Mouse (Mus musculus): ENCODE measurements around the gene Agbl4. TPM values are rescaled to one million over a fixed set of nuclear protein-coding genes. Genes with fewer than 3 reads are reported as not detected.
"Not testable (repeated sequence)": the region's sequence is repeated elsewhere in the genome, so short reads cannot be mapped to it uniquely, and the experiment has no call there.

Gene Agbl4
- total RNA-seq, 4 experiments from 2014 or later = 0.20 to 0.72 (median 0.42) TPM

DNA sequence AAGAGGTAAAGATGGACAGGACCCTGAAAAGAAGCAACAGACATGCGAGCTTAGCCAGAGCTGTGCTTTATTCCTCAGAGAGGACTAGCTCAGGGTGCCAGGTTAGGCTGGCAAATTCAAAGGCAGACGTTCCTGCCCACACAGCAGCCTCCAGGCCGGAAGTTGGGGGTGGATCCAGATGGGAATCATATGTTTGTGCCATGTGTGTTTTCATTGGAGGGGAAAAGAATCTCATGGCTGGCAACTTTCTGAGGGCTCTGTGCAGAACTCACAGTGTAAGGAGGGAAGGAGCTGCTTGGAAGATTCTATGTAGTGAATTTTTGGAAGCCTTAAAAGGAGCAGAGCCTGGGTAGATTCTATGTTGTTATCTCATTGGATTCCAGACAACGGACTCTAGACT, 519.1 kb downstream of the Agbl4 start:
- no peak for DNase-seq (ENCODE audit: low spot score)

DNA sequence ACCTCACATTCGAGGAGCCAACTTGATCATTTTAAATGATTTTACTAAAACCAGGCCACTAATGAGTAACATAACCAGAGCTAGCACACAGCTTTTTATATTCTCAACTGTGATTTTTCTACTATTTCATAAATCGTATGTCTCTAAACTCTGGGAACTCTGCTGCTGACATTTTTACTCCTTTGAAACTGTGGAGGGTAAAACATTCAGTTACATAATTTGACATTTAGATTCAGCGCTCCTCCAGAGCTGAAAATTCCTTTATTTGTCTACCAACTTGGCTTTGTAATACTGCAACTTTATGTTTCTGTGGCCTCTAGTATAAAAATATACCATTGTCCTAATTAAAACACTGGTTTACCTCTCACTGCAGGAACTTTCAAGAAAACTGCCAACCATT, 523.6 kb downstream of the Agbl4 start:
- no peak for DNase-seq (ENCODE audit: low spot score)

DNA sequence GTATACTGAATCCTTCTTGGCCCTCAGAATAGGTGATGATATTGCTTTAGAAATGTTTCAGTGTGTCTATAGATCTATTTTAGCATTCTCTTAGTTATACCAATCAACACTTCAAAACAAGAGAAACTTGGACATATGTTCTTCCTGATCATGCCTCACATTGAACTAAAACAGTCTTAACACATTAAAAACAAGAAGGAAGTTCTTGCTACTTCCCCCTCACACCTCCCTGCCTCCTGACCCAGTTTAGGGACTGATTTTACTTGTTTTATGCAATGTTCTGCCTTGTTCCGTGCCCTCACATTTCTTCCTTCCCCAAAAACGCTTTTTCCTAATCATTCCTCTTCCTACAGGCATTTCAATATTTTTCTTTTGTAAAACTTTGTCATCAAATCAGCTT, 604.2 kb downstream of the Agbl4 start:
- DNase-seq (ENCODE audit: low spot score) = no peak

DNA sequence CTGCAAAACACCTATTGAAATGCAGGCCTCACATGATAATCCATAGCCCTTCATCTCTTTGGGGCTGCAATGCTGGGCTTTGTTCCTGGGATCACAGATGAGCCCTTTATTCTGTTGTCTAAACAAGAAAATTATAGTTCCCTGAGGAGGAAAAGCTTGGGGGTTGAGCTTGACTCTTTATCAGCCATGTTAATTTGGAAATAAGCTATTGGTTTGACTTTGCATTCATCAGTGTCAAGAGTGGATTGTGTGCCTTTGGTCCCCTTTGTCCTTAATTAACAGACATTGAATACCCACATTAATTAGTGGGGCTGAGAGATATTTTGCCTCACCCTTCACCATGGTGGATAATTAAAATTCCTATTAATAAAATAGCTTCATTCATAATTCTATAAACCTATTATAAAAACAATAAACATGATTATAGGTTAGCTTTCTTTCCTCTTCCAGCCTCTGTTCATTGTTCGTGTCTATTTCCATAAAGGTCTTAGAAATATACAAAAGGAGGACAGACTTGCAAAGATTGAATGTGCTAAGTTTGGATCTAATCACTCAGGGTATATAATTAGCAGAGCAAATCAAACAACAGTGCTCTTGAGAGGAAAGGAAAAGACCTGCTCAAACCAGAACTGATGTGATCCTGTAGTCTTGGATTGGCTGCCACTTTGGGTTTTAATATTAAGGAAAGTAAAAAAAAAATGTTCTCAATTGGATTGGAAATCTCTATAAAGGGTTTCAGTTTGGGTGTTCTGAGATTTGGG, 607.4 kb downstream of the Agbl4 start:
- no peak for DNase-seq (ENCODE audit: low spot score)

DNA sequence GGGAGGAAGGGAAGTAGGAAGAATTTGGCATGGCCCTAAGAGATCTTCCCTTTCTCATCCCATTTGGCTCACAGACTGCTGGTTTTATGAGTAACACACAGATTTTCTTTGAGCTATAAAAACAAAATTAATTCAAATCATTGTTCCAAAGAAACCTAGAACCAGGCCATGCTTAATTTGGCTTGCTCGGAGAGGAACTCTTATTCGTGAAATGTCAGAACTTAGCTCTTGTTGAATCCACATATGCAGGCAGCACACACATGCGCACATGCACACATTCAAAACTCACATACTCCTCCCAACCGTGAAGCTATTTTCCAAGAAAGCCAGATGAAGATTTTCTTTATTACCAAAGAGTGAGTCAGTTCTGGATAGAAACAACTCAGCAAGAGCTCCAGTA, 621.9 kb downstream of the Agbl4 start:
- DNase-seq (ENCODE audit: low spot score) = no peak

DNA sequence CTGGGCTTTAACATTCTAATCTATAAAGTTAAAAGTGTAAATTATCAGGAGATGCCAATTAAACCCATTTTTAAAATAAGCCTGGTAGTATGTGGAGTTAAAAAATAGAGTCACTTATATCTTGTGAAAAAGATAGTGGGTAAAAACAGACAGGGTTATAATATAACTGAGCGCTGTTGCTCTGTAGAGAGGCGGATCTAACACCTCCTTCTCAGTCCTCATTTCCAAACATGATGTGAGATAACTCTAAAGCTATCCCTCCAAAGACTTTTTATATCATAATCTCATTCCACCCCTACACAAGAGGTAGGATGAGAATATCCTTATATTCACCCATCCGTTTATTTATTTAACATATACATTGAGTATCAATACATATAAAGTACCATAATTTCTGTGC, 669.9 kb downstream of the Agbl4 start:
- no peak for DNase-seq (ENCODE audit: low spot score)

DNA sequence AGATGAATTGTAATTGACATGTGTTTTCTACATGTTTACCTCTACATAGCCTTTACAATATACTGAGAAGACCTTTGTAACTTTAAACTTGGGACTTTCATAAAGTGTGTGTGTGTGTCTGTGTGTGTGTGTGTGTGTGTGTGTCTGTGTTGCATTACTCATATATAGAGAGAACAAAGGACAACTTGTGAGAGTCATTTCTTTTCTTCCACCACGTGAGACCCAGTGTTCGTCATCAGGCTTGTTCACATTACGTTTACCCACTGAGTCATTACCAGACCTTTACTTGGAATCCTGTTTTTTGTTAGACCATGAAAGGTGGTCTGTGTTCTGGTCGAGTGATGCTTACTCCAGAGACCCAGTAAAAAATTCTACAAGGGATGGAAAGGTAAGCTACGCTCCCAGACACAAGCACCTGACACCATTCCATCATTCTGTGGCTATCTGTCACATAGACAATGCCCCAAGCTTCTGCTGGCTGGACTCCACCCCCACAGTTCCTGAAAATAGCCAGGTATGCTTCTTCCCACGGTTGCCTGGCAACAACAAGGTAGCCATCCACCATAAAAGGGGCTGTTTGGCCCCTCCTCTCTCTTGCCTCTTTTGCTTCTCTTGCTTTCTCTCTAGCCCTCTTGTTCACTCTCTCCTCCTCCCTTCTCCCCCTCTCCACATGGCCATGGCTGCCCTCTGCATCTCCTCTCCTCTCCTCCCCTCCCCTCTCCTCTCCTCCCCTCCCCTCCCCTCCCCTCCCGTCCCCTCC, 676.5 kb downstream of the Agbl4 start:
- no peak for DNase-seq (ENCODE audit: low spot score)

DNA sequence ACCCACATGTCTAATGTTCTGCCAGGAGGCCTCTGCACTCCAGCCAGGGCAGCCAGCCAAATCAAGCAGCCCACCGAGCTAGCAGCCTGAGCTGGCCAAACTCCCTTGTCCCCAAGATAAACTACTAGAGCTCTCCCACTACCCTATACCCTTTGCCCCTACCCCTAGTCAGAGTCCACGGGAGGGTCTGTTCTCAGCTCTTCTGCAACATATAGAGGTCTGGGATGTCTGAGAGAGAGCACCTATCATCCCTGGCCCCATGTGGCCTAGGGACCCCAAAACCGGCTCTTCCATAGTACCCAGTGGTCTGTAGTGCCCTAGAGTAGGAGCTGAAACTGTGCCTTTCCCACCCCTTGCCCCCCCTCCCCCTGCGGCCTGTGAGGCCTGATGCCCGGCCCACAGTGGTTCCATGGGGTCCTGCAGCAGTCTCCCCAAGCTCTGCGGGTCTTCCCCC, 677.3 kb downstream of the Agbl4 start:
- DNase-seq (ENCODE audit: low spot score) = no peak

DNA sequence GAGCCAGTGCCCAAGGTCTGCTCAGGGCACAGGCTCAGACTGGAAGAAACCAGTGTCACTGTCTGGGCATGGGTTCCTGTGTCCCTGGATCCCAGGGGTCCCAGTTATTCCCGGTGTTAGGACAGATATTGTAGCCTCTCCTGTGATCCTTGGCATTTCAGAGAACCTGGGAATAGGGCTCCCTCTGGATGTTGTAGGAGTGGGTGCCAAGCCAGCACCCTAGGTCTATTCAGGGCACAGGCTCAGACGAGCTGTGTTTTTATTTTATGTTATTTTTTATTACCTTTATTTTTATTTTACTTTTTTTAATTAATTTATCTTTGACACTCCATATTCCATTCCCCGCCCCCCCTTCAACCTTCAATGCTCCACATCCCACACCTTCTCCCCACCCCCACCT, 680.3 kb downstream of the Agbl4 start:
- DNase-seq (ENCODE audit: low spot score) = no peak

DNA sequence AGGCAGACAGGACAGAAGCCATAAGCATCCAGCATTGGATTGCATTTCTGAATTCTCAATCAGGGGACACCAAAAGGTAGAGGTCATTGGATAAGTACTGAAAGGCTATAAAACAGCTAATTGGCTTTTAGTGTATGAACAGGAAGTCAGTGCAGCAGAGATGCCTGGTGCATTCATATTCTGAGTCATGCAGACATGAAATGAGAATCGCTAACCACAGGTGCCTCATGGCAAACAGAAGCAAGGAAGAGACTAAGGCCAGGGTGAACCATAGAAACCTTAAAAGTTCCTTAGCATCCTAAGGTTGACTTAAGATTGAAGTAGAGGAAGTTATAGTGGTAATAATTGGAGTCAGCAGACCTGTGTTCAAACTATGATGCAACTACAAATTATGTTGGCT, 687.9 kb downstream of the Agbl4 start:
- DNase-seq (ENCODE audit: low spot score) = no peak

DNA sequence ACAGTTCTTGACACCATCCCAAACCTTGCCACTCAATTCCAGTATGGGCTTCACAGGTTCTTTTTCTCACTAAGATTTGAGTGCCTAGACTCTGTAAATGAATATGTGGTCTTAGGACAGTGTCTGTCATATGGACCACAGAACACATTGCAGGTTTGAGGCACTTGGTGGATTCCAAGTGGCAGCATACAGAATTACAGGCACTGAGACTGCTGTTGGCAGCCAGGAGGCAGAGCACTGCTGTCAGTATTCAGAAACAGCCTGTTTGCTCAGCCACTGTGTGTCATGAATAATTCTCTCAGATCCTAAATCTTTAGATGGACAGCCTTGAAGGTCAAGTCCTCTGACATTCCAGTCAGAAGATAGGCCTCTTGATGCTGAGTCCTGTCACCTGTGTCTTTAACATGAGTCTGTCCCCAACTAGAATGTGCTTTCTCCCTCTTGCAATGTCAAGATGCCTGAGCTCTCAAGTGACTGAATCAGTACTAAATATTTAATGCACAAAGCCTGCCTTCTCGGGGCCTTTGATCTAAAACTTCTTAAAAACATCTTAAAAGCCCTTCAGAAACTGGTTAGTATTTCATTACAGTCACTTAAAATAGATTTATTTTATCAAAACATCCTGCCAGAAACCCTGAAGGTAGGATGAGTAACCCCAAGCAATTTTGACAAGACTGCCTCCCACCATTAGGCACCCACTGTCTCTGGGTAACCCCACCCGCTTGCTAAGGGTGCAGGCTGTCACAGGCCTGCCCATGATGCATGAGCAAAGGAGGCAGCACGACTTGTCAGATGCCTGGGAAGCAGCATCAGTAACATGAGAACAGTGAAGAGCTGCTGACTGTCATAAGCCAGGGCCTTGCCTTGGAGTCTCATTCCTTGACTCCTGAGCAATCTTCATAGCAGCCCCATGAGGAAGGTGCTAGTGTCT, 739.0 kb downstream of the Agbl4 start:
- no peak for DNase-seq (ENCODE audit: low spot score)

DNA sequence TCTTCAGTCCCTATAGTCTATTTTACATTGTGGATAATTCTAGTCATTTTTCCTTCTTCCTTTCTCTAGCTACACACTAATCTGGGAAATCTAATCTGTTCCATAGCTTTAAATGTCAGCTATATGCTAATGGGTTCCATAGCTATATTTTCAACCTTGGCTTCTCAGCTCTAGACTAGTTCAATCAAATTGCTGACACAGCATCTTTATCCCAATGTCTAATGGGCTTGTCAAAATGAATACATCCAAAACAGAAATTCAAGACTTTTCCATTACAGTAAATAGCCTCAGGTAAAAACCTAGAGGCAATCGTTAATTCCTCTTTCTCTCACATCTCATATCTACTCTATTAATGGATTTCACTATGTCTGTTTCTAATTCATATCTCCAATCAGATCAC, 750.3 kb downstream of the Agbl4 start:
- no peak for DNase-seq (ENCODE audit: low spot score)

DNA sequence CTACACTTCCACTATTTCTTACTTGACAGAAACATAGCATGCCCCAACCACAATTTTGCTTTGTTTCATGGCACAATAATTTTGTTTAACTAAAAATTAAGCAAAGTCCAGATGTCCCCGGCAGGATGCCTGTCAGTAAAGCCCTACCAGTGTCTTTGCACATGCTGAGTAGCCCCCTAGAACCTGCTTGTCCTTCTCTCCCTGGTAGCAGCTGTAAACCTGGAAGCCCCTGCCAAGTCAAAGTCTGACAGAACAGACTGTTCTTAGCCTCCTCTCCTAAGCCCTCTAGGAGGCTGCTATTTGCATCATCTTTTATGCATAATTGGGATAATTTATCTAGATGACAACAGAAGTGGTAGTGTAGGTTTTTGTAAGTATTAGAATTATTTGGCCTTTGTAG, 758.4 kb downstream of the Agbl4 start:
- no peak for DNase-seq (ENCODE audit: low spot score)

DNA sequence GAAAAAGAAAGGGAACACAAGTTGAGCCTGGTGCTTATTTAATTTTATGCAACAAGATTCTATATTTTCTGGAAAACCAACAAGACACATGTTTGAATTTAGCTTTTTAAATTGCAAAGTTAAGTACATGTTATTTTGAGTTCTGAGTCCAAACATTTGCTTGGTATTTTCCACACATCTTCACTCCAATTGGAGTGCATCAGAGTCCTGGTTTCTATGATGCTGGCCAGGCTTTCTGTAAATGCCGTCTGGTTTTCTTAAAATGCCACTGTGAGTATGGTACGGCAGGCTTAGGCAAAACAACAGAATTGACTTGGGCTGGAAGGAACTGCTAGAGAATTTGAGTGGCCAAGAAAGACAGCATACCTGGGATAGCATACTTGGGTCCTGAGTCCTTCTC, 784.0 kb downstream of the Agbl4 start:
- no peak for DNase-seq (ENCODE audit: low spot score)

DNA sequence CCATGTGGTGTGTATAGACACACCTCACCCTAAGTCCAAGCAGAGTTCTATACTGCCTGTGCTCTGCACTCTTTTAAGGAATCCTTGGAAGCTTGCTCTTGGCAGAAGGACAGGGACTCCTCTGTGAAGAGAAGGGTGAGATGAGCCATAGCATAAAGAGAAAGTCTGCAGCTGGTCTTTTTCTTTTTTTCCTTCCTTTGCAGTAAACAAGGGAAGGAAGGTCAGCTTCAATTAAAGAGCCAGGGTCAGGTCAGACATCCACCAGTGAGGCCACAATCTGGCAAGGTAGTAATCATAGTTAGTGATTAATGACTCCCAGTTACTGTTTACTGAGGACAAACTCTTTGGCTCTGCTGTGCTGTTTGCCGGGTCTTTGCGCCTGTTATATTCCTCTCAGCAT, 802.6 kb downstream of the Agbl4 start:
- no peak for DNase-seq (ENCODE audit: low spot score)

DNA sequence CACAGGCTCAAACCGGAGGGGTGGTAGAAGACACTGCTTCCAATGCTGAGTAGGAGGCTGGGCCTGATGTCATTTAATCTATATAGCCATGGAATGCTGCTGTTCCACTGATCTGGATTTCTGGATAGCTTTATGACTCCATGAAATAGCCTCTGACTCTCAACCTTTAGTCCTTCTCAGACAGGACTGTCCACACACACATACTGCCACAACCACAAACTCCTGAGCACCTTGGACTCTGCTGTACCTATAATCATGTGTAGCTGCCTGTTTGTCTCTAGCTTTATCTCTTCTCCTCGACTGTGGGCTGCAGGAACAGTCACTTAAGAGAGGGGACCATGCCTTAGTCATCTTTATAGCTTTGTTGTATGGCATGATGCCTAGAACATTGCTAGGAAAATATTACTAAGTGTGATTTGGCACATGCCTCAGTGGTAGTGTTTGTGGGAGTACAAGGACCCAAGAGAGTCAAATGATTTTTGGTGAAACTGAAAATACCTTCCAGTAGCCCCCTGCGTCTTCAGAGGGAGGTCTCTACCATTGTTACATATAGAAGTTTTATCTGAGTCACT, 817.8 kb downstream of the Agbl4 start:
- no peak for DNase-seq (ENCODE audit: low spot score)

DNA sequence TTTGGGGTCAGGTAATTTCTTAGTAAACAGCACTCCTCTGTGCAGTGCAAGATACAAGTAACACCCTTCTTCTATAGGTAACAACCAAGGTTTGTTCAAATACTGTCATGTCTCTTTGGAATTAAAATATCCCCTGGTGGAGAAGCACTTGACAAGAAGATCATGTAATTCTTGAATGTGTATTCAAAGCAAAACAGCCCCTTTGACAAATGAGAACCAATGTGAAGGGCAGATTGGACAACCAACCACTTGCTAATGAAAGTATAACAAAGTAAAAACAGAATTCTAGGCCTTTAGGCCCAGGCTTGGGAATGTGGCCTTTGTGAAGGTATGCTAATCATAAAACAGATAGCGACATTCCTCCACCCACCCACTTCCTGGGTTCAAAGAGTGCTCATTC, 821.6 kb downstream of the Agbl4 start:
- not testable (repeated sequence) for DNase-seq (ENCODE audit: low spot score)

DNA sequence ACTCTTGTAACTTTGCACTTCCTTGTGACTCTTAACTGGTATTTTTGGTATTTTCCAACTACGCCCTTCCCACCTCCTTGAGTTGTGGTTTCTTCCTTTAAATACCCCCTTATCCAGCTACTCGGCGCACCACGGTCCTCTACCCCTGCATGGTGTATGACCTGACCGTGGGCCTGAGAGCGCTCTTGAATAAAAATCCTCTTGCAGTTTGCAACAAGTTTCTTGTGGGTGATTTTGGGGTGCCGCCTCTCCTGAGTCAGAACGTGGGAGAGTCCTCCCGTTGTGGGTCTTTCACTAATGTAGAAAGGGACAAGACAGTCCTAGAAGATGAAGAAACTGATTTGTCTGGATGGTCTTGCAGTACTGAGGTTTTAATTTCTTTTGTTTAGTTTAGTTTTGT, 822.1 kb downstream of the Agbl4 start:
- DNase-seq (ENCODE audit: low spot score) = not testable (repeated sequence)

DNA sequence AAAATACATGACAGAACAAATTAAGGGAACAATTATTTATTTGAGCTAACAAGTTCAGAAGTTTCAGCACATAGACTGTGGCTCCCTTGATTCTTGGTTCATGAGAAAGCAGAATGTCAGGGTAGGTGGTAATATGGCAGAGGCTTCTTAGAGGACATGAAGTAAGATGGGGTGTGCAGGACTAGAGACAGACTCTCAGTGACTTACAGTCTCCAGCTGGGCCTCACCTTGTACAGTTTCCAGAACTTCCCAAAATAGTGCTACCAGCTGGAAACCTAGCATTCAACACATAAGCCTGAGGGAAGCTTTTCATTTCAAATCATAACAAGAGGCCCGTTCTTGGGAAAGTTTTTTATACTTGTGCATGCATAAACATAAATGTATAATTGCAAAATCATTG, 836.4 kb downstream of the Agbl4 start:
- DNase-seq (ENCODE audit: low spot score) = no peak

DNA sequence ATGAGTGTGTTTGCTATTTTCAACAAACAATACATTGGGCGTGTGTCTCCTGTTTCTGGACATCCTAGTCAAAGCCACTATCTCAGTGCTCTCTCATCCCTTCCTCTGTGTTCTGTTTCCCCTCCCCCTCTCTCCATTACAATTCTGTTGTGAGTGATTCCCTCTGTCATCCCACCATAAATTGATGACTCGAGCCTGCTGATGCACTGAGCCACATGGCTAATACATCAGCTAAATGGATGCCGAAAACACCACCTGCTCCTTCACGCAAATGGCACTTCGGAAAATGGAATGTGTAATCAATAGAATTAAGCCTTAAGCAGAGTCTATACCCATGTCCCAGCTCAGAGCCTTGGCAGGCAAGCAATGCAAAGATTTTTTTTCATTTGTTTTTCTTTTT, 854.5 kb downstream of the Agbl4 start:
- DNase-seq (ENCODE audit: low spot score) = no peak

DNA sequence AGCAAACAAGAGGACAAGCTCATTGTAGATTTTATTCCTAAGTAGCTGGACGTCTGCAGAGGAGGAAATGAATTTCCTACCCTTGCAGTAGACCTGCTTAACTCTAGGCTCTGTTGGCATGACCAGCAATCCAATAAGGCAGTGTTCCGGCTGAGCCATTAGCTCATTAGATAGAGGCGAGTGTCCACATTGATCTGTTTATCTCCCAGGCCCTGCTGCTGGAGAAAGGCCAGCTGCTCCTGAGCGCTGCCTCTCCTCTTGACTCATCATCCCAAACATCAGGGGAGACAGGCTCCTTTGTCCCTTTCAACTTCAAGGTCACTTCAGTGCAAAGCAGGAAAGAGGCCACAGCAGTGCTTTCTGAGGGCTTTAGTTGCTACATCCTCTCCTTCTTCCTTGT, 858.0 kb downstream of the Agbl4 start:
- no peak for DNase-seq (ENCODE audit: low spot score)

DNA sequence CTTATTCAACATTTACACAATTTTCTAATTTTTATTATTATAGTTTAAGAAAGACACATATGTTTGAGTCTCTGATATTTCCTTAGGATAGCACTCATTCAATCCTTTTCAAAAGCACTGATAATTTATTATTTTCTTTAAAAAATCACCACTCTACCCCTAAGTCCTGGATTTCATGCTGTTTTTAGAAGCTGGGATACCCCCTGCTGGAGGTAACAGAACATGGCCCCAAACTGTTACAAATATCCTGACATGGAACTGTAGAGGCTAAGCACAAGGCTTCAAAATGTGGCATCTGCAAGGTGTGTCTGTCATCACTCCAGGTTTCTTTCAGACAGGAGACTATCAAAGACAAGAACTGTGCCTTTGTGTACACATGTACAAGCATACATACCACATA, 859.5 kb downstream of the Agbl4 start:
- DNase-seq (ENCODE audit: low spot score) = no peak

Measured in heart, adult 8-10 months (tissue).